Mouse (Mus musculus) testis, postnatal 10 days (tissue): Measurements from ENCODE around the gene Xaf1.
"Not testable (repeated sequence)": the region's sequence is repeated elsewhere in the genome, so short reads cannot be mapped to it uniquely, and the experiment has no call there.

ENCODE experiments used
- DNase-seq: peaks from one replicate; pipeline ENCODE4 v3.0.0; 2021; ENCODE audit warnings: low spot score

Gene Xaf1

GRCm38 (mm10) chr11:72311355-72312001 lies 10.0 kb downstream of the Xaf1 start:
- no peak for DNase-seq

GRCm38 (mm10) chr11:72314151-72314895 lies 12.9 kb downstream of the Xaf1 start, which contains the start of gene Fbxo39:
TSS of gene Fbxo39 (plus strand) at chr11:72314444.
- DNase-seq, result no peak

- no peak for DNase-seq
Measured at GRCm38 (mm10) chr11:72318026-72318425, 16.6 kb downstream of the Xaf1 start.

GRCm38 (mm10) chr11:72324431-72324830 lies 23.0 kb downstream of the Xaf1 start:
- DNase-seq, result no peak

GRCm38 (mm10) chr11:72325701-72326100 lies 24.3 kb downstream of the Xaf1 start:
- DNase-seq, result no peak

GRCm38 (mm10) chr11:72332951-72333667 lies 31.7 kb downstream of the Xaf1 start:
- DNase-seq, result no peak

GRCm38 (mm10) chr11:72334653-72335052 lies 33.2 kb downstream of the Xaf1 start:
- no peak for DNase-seq

- DNase-seq, result no peak
Measured at GRCm38 (mm10) chr11:72336726-72337125, 35.3 kb downstream of the Xaf1 start.

- DNase-seq, result no peak
Measured at GRCm38 (mm10) chr11:72338437-72338871, 37.0 kb downstream of the Xaf1 start.

GRCm38 (mm10) chr11:72339716-72340115 lies 38.3 kb downstream of the Xaf1 start:
- no peak for DNase-seq

GRCm38 (mm10) chr11:72342549-72343237 lies 41.3 kb downstream of the Xaf1 start:
- peak; percentile 62 for DNase-seq

GRCm38 (mm10) chr11:72343238-72343625 lies 41.8 kb downstream of the Xaf1 start:
- DNase-seq, result not testable (repeated sequence)

GRCm38 (mm10) chr11:72343904-72344303 lies 42.5 kb downstream of the Xaf1 start:
- DNase-seq, result peak; percentile 84

- no peak for DNase-seq
Measured at GRCm38 (mm10) chr11:72344486-72344885, 43.1 kb downstream of the Xaf1 start.

- DNase-seq, result no peak
Measured at GRCm38 (mm10) chr11:72348563-72348962, 47.1 kb downstream of the Xaf1 start.

- no peak for DNase-seq
Measured at GRCm38 (mm10) chr11:72349016-72349415, 47.6 kb downstream of the Xaf1 start.

- DNase-seq, result no peak
Measured at GRCm38 (mm10) chr11:72349652-72350051, 48.2 kb downstream of the Xaf1 start.

GRCm38 (mm10) chr11:72352272-72352671 lies 50.8 kb downstream of the Xaf1 start:
- DNase-seq, result no peak

GRCm38 (mm10) chr11:72353186-72353585 lies 51.8 kb downstream of the Xaf1 start:
- DNase-seq, result no peak

GRCm38 (mm10) chr11:72354971-72355728 lies 53.7 kb downstream of the Xaf1 start:
- DNase-seq, result peak; percentile 93
